Mouse (Mus musculus) embryonic facial prominence, embryonic 11.5 days (tissue): Measurements from ENCODE around the gene Snrpe. TPM values are rescaled to one million over a fixed set of nuclear protein-coding genes. Genes with fewer than 3 reads are reported as not detected.

ENCODE experiments used
- ATAC-seq: fragments of 200-750 bp; cut with Nextera tagmentation; replicated peaks from 2 replicates; pipeline ENCODE4 v1.8.0; 2017; ENCODE audit warnings: low read depth; ENCODE audit not compliant: insufficient number of reproducible peaks, low FRiP score, low TSS enrichment
- DNase-seq: peaks from one replicate; pipeline ENCODE4 v3.0.0-alpha.2; 2015; ENCODE audit warnings: low spot score
- H3K27ac ChIP-seq: fragments of 300-500 bp; sonication (generic); replicated peaks from 2 replicates; pipeline ENCODE4 v1.5.1; 2014; ENCODE audit warnings: mild to moderate bottlenecking, low read depth, low read length, control low read depth
- H3K27me3 ChIP-seq: fragments of 300-500 bp; sonication (generic); 2 replicates; pipeline ENCODE4 v1.6.1; 2014; ENCODE audit warnings: mild to moderate bottlenecking, low read length, moderate library complexity, mixed read lengths; ENCODE audit not compliant: control insufficient read depth, insufficient read depth
- H3K36me3 ChIP-seq: fragments of 300-500 bp; sonication (generic); replicated peaks from 2 replicates; pipeline ENCODE4 v1.6.1; 2014; ENCODE audit warnings: low read depth, mild to moderate bottlenecking, low read length, moderate library complexity, mixed read lengths; ENCODE audit not compliant: control insufficient read depth, insufficient read depth
- H3K4me1 ChIP-seq: fragments of 300-500 bp; sonication (generic); 2 replicates; pipeline ENCODE4 v1.6.1; 2014; ENCODE audit warnings: low read length, mixed read lengths; ENCODE audit not compliant: control insufficient read depth, insufficient read depth
- H3K4me2 ChIP-seq: fragments of 300-500 bp; sonication (generic); 2 replicates; pipeline ENCODE4 v1.6.1; 2014; ENCODE audit warnings: low read depth, mild to moderate bottlenecking, control low read depth, low read length, moderate library complexity
- H3K4me3 ChIP-seq: fragments of 300-500 bp; sonication (generic); 2 replicates; pipeline ENCODE4 v1.5.1; 2014; ENCODE audit warnings: low read depth, low read length, control low read depth
- H3K9ac ChIP-seq: fragments of 300-500 bp; sonication (generic); replicated peaks from 2 replicates; pipeline ENCODE4 v1.6.1; 2014; ENCODE audit warnings: mild to moderate bottlenecking, control low read depth, low read length
- H3K9me3 ChIP-seq: fragments of 300-500 bp; sonication (generic); replicated peaks from 2 replicates; pipeline ENCODE4 v1.6.1; 2016; ENCODE audit warnings: mild to moderate bottlenecking, low read length, inconsistent platforms, mixed read lengths; ENCODE audit not compliant: control insufficient read depth
- WGBS: fragments of 180-500 bp; shearing (Covaris S2); extraction: QIAGEN DNeasy Blood & Tissue Kit; methylation state at CpG from one replicate; pipeline ENCODE4 v1.1.7; 2014; 5-methylcytosine and 5-hydroxymethylcytosine counted together
- polyA plus RNA-seq: library from polyadenylated mRNA; unstranded; fragments of >200 nt; fragmentation: Nextera tagmentation; extraction: Ambion mirVana; gene quantifications from 2 replicates; pipeline ENCODE4 v1.2.1, GENCODE M21; 2014

The Snrpe gene
- polyA plus RNA-seq, 1 experiment from 2014 or later, result 840 TPM

DNA sequence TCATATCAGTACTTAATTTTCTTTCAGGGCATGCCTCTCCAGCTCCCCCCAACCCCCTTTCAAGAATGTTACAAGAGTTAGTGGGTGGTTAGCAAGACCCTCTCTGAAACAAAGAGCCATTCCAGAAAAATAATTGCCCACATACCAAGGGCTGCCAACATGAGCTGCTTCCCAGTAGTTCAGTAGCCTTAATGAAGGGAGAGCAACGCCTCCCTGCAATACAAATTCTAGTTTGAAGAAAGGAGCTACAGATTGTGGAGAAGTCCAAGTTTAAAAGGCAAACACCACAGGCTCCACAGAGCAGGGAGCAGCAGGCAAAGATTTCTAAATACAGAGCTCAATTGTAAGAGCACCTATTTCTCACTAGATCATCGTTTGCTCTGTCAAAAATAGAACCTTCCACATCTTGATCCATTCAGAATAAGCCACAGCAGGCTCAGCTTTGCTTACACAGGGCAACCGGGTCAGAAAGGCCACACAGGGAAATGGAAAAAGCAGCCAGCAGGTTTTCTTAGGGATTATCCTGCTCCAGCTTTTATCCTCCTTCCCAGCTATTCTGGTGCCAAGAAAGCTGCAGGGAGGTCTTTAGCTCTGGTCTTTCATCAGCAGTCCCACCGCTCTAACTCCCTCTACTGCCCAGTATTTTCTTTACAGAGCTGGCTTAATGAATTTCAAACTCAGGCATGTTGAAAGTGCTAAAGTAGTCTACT lies 13.6 kb downstream of the Snrpe start:
- DNase-seq, result peak; percentile 72
- Histone ChIP-seq H3K27me3 (no peaks in the 10 kb centered on the region), H3K27ac (0 out of 2 replicates have a peak overlapping the region, but pooled peaks have one; percentile 1), H3K4me1 (no peaks in the 10 kb centered on the region), H3K9ac (no peak overlapping the region), H3K4me3 (no peak overlapping the region), H3K36me3 (no peaks in the 10 kb centered on the region), H3K4me2 (no peak overlapping the region), H3K9me3 (no peaks in the 10 kb centered on the region)
- ATAC-seq, result no peak; the same call in 1 of the 2 replicates
- 9% methylated on average over 4 of the region's 4 CpGs for WGBS

DNA sequence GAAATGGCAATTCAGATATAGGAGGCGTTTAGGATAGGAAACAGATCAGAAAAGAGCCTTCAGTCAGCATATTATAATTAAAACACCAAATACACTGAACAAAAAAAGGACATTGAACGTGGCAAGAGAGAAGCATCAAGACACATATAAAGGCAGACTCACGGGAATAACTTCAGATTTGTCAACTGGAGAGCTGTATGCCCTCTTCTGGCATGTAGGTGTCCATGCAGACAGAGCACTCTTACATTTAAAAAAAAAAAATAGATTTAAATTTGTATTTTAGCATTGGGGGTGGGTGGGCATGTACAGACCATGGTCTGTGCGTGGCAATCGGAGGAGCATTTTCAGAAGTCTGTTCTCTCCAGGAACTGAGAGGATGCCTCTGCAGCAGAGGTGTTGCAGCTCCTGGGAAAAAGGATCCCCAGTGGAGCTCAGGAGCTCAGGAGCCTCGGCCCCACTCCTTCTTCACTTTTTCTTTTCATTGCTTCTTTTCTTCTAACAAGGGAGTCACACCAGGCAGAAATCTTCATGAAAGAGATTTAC lies 24.0 kb downstream of the Snrpe start:
- Histone ChIP-seq H3K9me3 (no peaks in the 10 kb centered on the region), H3K4me2 (no peak overlapping the region), H3K4me1 (no peaks in the 10 kb centered on the region), H3K9ac (no peak overlapping the region), H3K27ac (no peak overlapping the region), H3K4me3 (no peak overlapping the region), H3K27me3 (no peaks in the 10 kb centered on the region), H3K36me3 (no peaks in the 10 kb centered on the region)
- ATAC-seq, result no peak
- no peak for DNase-seq
- 80% methylated on average over 6 of the region's 6 CpGs for WGBS

DNA sequence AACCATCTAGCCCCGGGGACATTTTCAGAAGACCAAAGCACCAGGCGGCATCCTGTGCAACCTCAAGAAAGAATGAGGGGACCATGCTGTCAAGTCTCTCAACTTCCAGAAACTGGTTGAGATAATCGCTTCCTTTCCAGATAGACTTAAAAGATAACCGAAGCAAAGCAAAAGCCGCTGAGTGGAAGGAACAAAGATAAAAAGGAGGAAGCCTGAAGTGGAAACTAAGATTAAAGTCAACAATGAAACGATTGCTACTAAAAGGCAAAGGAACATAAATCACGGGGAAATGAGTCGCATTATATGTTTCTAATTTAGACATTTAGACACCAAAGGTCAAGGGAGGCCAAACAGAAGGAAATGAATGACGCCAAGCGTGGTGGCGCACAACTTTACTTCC lies 38.8 kb downstream of the Snrpe start:
- DNase-seq, result no peak
- Histone ChIP-seq H3K27ac (no peak overlapping the region), H3K9me3 (no peaks in the 10 kb centered on the region), H3K4me3 (no peak overlapping the region), H3K4me2 (no peak overlapping the region), H3K4me1 (no peaks in the 10 kb centered on the region), H3K27me3 (no peaks in the 10 kb centered on the region), H3K9ac (no peak overlapping the region), H3K36me3 (no peaks in the 10 kb centered on the region)
- ATAC-seq, result no peak
- 82% methylated on average over 11 of the region's 11 CpGs for WGBS

Other genes with a start within 250 kb of the Snrpe start
- 1.5 and 2.8 TPM in 2 replicates for gene Etnk2, start 246.7 kb downstream of the Snrpe start, polyA plus RNA-seq
- gene Sox13, start 185.9 kb downstream of the Snrpe start, polyA plus RNA-seq, result 5.7 and 6.4 TPM in 2 replicates
- not detected in 2 replicates for gene Zbed6, start 50.6 kb upstream of the Snrpe start, polyA plus RNA-seq
- 7.0 and 8.8 TPM in 2 replicates for gene Gm38394, start 51.0 kb upstream of the Snrpe start, polyA plus RNA-seq
- 0.32 and 0.76 TPM in 2 replicates for gene Lax1, start 79.8 kb upstream of the Snrpe start, polyA plus RNA-seq
- gene Atp2b4, start 190.8 kb upstream of the Snrpe start, polyA plus RNA-seq, result 9.6 and 9.9 TPM in 2 replicates